Mouse (Mus musculus): Measurements from ENCODE around the gene Mau2. TPM values are rescaled to one million over a fixed set of nuclear protein-coding genes. Genes with fewer than 3 reads are reported as not detected.

Gene Mau2
- 24.8 and 37.2 TPM in 2 replicates for polyA plus RNA-seq (2021; fragmentation: Nextera tagmentation)
- long read RNA-seq, experiment 1, full-length matches to known transcripts = 268 of 358 reads
- long read RNA-seq, experiment 1, partial matches to known transcripts = 28 of 358 reads
- long read RNA-seq, experiment 1, other reads (novel, unspliced or antisense) = 62 of 358 reads
- long read RNA-seq, experiment 2, full-length matches to known transcripts = 27 of 56 reads
- long read RNA-seq, experiment 2, partial matches to known transcripts = 3 of 56 reads
- long read RNA-seq, experiment 2, other reads (novel, unspliced or antisense) = 26 of 56 reads

GRCm38 (mm10) chr8:70042583-70043455 lies at the start of gene Mau2, which contains the start of gene Sugp1:
TSS of gene Mau2 (minus strand) at chr8:70042734.
TSS of gene Sugp1 (plus strand) at chr8:70042813.

GRCm38 (mm10) chr8:70083285-70083684 lies 40.8 kb upstream of the Mau2 start, which contains the start of gene Hapln4:
TSS of gene Hapln4 (plus strand) at chr8:70083457.

GRCm38 (mm10) chr8:70072441-70073069 lies 30.0 kb upstream of the Mau2 start, which contains the start of gene Tm6sf2:
TSS of gene Tm6sf2 (plus strand) at chr8:70072924.

GRCm38 (mm10) chr8:69995776-69996588 lies 46.6 kb downstream of the Mau2 start, which contains the start of gene Gatad2a:
TSS of gene Gatad2a (minus strand) at chr8:69996384.

Other genes starting within 250 kb of the Mau2 start
- gene Gmip, start 234.1 kb downstream of the Mau2 start, polyA plus RNA-seq (2021; fragmentation: Nextera tagmentation) = 1.8 and 2.8 TPM in 2 replicates
- 0.05 and 0.11 TPM in 2 replicates for gene Lpar2, start 220.3 kb downstream of the Mau2 start, polyA plus RNA-seq (2021; fragmentation: Nextera tagmentation)
- gene Pbx4, start 210.2 kb downstream of the Mau2 start, polyA plus RNA-seq (2021; fragmentation: Nextera tagmentation) = 59.2 and 60.8 TPM in 2 replicates
- gene Cilp2, start 155.0 kb downstream of the Mau2 start, polyA plus RNA-seq (2021; fragmentation: Nextera tagmentation) = 0.44 and 0.61 TPM in 2 replicates
- gene Tssk6, start 140.6 kb downstream of the Mau2 start, polyA plus RNA-seq (2021; fragmentation: Nextera tagmentation) = 1.3 and 1.8 TPM in 2 replicates
- 625 and 699 TPM in 2 replicates for gene Ndufa13, start 140.2 kb downstream of the Mau2 start, polyA plus RNA-seq (2021; fragmentation: Nextera tagmentation)
- 48.3 and 74.4 TPM in 2 replicates for gene Yjefn3, start 140.0 kb downstream of the Mau2 start, polyA plus RNA-seq (2021; fragmentation: Nextera tagmentation)
- gene Gatad2a, start 46.4 kb downstream of the Mau2 start, polyA plus RNA-seq (2021; fragmentation: Nextera tagmentation) = 6.8 and 8.7 TPM in 2 replicates
- gene Sugp1, start 79 bp upstream of the Mau2 start, polyA plus RNA-seq (2021; fragmentation: Nextera tagmentation) = 27.5 and 30.4 TPM in 2 replicates
- gene Tm6sf2, start 30.2 kb upstream of the Mau2 start, polyA plus RNA-seq (2021; fragmentation: Nextera tagmentation) = 0.18 TPM in 2 replicates
- gene Hapln4, start 40.7 kb upstream of the Mau2 start, polyA plus RNA-seq (2021; fragmentation: Nextera tagmentation) = 54.9 and 60.9 TPM in 2 replicates
- gene Ncan, start 78.1 kb upstream of the Mau2 start, polyA plus RNA-seq (2021; fragmentation: Nextera tagmentation) = 109 and 132 TPM in 2 replicates
- gene Nr2c2ap, start 88.6 kb upstream of the Mau2 start, polyA plus RNA-seq (2021; fragmentation: Nextera tagmentation) = 34.7 and 36.6 TPM in 2 replicates
- gene Rfxank, start 96.4 kb upstream of the Mau2 start, polyA plus RNA-seq (2021; fragmentation: Nextera tagmentation) = 12.7 and 15.3 TPM in 2 replicates
- 121 and 136 TPM in 2 replicates for gene Borcs8, start 96.8 kb upstream of the Mau2 start, polyA plus RNA-seq (2021; fragmentation: Nextera tagmentation)
- 0.36 and 0.38 TPM in 2 replicates for gene Mef2b, start 97.0 kb upstream of the Mau2 start, polyA plus RNA-seq (2021; fragmentation: Nextera tagmentation)
- gene Tmem161a, start 129.6 kb upstream of the Mau2 start, polyA plus RNA-seq (2021; fragmentation: Nextera tagmentation) = 22.7 and 26.0 TPM in 2 replicates
- 9.4 and 11.1 TPM in 2 replicates for gene Slc25a42, start 169.6 kb upstream of the Mau2 start, polyA plus RNA-seq (2021; fragmentation: Nextera tagmentation)
- 29.7 and 30.6 TPM in 2 replicates for gene Sugp2, start 191.5 kb upstream of the Mau2 start, polyA plus RNA-seq (2021; fragmentation: Nextera tagmentation)
- gene Armc6, start 191.7 kb upstream of the Mau2 start, polyA plus RNA-seq (2021; fragmentation: Nextera tagmentation) = 36.5 and 40.3 TPM in 2 replicates
- 2.0 and 6.7 TPM in 2 replicates for gene Homer3, start 240.1 kb upstream of the Mau2 start, polyA plus RNA-seq (2021; fragmentation: Nextera tagmentation)